Mouse (Mus musculus): ENCODE results near the gene Slitrk1. TPM values are rescaled to one million over a fixed set of nuclear protein-coding genes. Genes with fewer than 3 reads are reported as not detected.

Slitrk1 gene
- polyA plus RNA-seq, 1 experiment from 2014 or later = 4.6 TPM

GRCm38 (mm10) chr14:108864631-108865030 is 49.3 kb downstream of the Slitrk1 start:
- Histone ChIP-seq H3K4me3 (no peak overlapping the region), H3K9ac (no peak overlapping the region), H3K36me3 (no peaks in the 10 kb centered on the region), H3K9me3 (no peaks in the 10 kb centered on the region), H3K27me3 (no peaks in the 10 kb centered on the region), H3K4me2 (replicated peaks) (no peak overlapping the region), H3K27ac (no peak overlapping the region), H3K4me1 (no peaks in the 10 kb centered on the region)
- ATAC-seq (ENCODE audit: low FRiP score, low read depth) = no peak

GRCm38 (mm10) chr14:108859310-108859709 is 54.6 kb downstream of the Slitrk1 start:
- H3K4me3 ChIP-seq = no peak overlapping the region
- H3K27ac ChIP-seq = no peak overlapping the region
- H3K9me3 ChIP-seq = no peaks in the 10 kb centered on the region
- no peaks in the 10 kb centered on the region for H3K36me3 ChIP-seq
- no peaks in the 10 kb centered on the region for H3K27me3 ChIP-seq
- H3K4me1 ChIP-seq = no peaks in the 10 kb centered on the region
- WGBS = 77% methylated on average over 1 of the region's 1 CpGs
- no peak overlapping the region for H3K9ac ChIP-seq
- H3K4me2 ChIP-seq (replicated peaks) = no peak overlapping the region
- no peak for ATAC-seq (ENCODE audit: low FRiP score, low read depth)

All from limb, embryonic 13.5 days (tissue).